Mouse (Mus musculus) kidney, adult 2 months (tissue): ENCODE data around the gene Zfp148. TPM values are rescaled to one million over a fixed set of nuclear protein-coding genes. Genes with fewer than 3 reads are reported as not detected.
A peak's percentile ranks its signal among the peaks of the same experiment; 100 is the strongest.
"Not testable (repeated sequence)": the region's sequence is repeated elsewhere in the genome, so short reads cannot be mapped to it uniquely, and the experiment has no call there.

Experiments
- DNase-seq: peaks from one replicate; pipeline ENCODE4 v3.0.0; 2021
- H3K27ac ChIP-seq: fragments of 200-500 bp; 2 replicates; pipeline ENCODE4 v1.5.1; 2012; ENCODE audit warnings: low read depth, low read length, control low read depth, inconsistent platforms; ENCODE audit not compliant: insufficient read depth
- H3K27me3 ChIP-seq: fragments of 200-500 bp; replicated peaks from 2 replicates; pipeline ENCODE4 v1.6.1; 2012; ENCODE audit warnings: mild to moderate bottlenecking, moderate library complexity, low read length, inconsistent platforms; ENCODE audit not compliant: control insufficient read depth, insufficient read depth
- H3K36me3 ChIP-seq: fragments of 200-500 bp; 2 replicates; pipeline ENCODE4 v1.6.1; 2012; ENCODE audit warnings: mild to moderate bottlenecking, moderate library complexity, low read length, inconsistent platforms; ENCODE audit not compliant: control insufficient read depth, insufficient read depth
- H3K4me1 ChIP-seq: fragments of 200-500 bp; 2 replicates; pipeline ENCODE4 v1.6.1; 2011; ENCODE audit warnings: low read length; ENCODE audit not compliant: control insufficient read depth, insufficient read depth
- H3K4me3 ChIP-seq: fragments of 200-500 bp; 2 replicates; pipeline ENCODE4 v1.5.1; 2011; ENCODE audit warnings: mild to moderate bottlenecking, low read depth, low read length, control low read depth; ENCODE audit not compliant: insufficient read depth
- CTCF ChIP-seq: fragments of 200-500 bp; conservative IDR thresholded peaks from 2 replicates; pipeline ENCODE4 v1.5.1; 2011; ENCODE audit warnings: low read depth, mild to moderate bottlenecking, control low read depth, low read length, moderate library complexity, mixed read lengths; ENCODE audit not compliant: insufficient read depth, insufficient read length
- POLR2A ChIP-seq: fragments of 200-500 bp; IDR thresholded peaks from one replicate; pipeline ENCODE4 v1.6.1; 2011; ENCODE audit warnings: low read depth, low read length, control low read depth
- WGBS: fragments of 180-500 bp; shearing (Covaris S2); methylation state at CpG from one replicate; pipeline ENCODE4 v1.1.7; 2018; 5-methylcytosine and 5-hydroxymethylcytosine counted together
- polyA plus RNA-seq: library from polyadenylated mRNA; depleted of rRNA; stranded (reverse); fragments of >200 nt; gene quantifications from 2 replicates; pipeline ENCODE4 v1.2.3, GENCODE M21; 2012; rRNA removed

Zfp148 gene
- polyA plus RNA-seq = 8.7 and 9.8 TPM in 2 replicates

DNA sequence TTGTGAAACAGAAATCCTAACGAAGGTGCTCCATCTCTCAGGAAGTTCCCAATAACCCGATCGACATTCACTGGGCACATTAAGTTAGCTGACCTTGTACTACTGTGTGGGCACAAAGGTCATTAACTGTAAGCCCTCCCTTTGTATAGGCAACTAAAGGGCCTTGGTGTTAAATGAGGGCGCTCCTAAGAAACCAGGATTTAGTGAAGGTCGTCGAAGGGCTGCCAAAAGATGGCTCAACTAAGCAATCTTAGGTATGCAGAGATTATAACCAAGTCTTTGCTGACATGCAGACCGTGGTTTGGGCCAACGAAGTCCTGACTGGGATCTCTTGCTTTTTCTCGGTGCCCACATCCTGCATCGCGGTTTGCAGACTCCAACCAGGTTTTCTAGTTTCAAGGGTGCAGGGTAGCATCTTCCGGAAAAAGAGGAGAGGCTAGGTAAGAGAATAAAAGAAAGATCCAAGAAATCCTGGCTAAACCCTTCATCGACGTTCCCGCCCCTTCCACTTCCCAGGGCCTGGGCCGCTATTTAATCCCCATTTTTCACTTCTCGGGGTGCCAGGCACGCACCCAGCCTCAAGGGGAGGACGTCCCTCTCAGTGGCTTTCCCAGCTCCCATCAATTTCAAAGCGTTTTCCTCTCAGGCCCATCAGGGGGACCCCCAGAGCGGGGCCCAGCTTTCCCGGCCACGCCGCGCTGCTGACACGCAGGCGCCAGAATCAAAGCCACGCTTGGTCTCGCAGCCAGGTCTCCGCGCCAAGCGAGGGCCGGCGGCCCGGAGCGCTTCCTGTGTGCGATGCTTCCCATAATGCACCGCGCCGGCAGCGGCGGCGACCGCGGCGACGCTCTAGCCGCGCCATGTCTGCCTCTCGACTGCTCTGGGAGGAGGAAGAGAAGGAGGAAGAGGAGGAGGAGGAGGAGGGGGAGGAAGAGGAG lies at the start of gene Zfp148:
Gene Zfp148 (plus strand): TSS at position 893 of the 938 bp plus-strand sequence.
- Histone ChIP-seq H3K4me3 (peak within 1 kb of the TSS; percentile 96), H3K27ac (peak within 1 kb of the TSS; percentile 90)
- not testable (repeated sequence) for H3K4me1 ChIP-seq, H3K36me3 ChIP-seq, H3K27me3 ChIP-seq
- peak; percentile 94 for DNase-seq
- peak; percentile 34 for TF ChIP-seq POLR2A
- WGBS = 2% methylated on average over 50 of the region's 50 CpGs

DNA sequence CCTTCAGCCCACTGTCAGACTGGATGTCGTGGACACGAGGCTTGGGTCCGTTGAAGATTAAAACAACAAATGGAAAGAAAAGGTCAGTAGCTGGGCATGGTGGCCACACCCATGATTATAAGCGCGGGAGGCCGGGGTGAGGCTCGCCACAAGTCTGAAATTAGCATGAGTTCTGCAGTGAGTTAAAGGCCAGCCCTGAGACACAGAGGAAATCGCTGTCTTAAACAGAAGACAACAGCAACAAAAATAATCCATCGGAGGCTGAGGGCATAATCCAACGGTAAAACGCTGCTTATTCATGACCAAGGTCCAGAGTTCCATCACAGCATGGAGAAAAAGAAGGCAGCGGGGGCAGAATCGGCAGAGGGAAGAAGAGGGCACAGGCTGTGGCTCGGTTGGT lies 47.6 kb upstream of the Zfp148 start:
- TF ChIP-seq POLR2A (no peak), CTCF (no peak)
- Histone ChIP-seq H3K36me3 (no peaks in the 10 kb centered on the region), H3K27me3 (no peaks in the 10 kb centered on the region), H3K27ac (no peak overlapping the region), H3K4me3 (no peak overlapping the region), H3K4me1 (no peaks in the 10 kb centered on the region; the same call in 1 of the 2 replicates)
- 59% methylated on average over 14 of the region's 14 CpGs for WGBS
- DNase-seq = peak; percentile 75

DNA sequence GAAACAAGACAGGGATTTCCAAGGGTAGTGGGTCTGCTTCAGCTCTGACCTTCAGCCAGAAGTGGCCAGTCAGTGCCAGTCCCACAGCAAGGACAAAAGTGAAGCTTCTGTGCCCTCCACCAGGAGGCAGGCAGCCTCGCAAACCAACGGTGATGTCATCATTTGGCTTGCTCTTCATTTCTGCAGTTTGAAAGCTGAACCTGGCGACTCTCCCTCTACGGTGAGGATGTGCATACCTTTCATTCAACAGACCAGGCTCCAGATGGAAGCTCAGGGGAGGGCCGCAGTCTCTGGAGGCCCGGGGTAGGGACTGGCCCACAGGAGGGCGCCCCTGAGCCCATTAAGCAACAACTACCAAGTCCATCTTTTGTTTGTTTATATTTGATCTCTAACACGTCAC lies 43.5 kb upstream of the Zfp148 start:
- no peak overlapping the region for H3K4me3 ChIP-seq
- H3K4me1 ChIP-seq = no peaks in the 10 kb centered on the region; the same call in 1 of the 2 replicates
- H3K27ac ChIP-seq = no peak overlapping the region; the same call in 1 of the 2 replicates
- WGBS = 3% methylated on average over 8 of the region's 8 CpGs
- no peaks in the 10 kb centered on the region for H3K36me3 ChIP-seq
- no peaks in the 10 kb centered on the region for H3K27me3 ChIP-seq
- peak; percentile 80 for TF ChIP-seq CTCF
- no peak for TF ChIP-seq POLR2A
- DNase-seq = peak; percentile 88

GRCm38 (mm10) chr16:33337681-33338080 lies 43.0 kb upstream of the Zfp148 start:
- TF ChIP-seq POLR2A (no peak), CTCF (no peak)
- no peaks in the 10 kb centered on the region for H3K36me3 ChIP-seq
- no peak for DNase-seq
- no peak overlapping the region for H3K27ac ChIP-seq
- WGBS = 62% methylated on average over 10 of the region's 10 CpGs
- H3K4me1 ChIP-seq = no peaks in the 10 kb centered on the region; the same call in 1 of the 2 replicates
- no peak overlapping the region for H3K4me3 ChIP-seq
- no peaks in the 10 kb centered on the region for H3K27me3 ChIP-seq

- Histone ChIP-seq H3K4me1 (no peaks in the 10 kb centered on the region; the same call in 1 of the 2 replicates), H3K27me3 (no peaks in the 10 kb centered on the region), H3K27ac (no peak overlapping the region), H3K4me3 (no peak overlapping the region), H3K36me3 (no peaks in the 10 kb centered on the region)
- no peak for DNase-seq
- TF ChIP-seq POLR2A (no peak), CTCF (no peak)
- 73% methylated on average over 4 of the region's 4 CpGs for WGBS
These were observed 42.1 kb upstream of the Zfp148 start for GRCm38 (mm10) chr16:33338492-33338891.

DNA sequence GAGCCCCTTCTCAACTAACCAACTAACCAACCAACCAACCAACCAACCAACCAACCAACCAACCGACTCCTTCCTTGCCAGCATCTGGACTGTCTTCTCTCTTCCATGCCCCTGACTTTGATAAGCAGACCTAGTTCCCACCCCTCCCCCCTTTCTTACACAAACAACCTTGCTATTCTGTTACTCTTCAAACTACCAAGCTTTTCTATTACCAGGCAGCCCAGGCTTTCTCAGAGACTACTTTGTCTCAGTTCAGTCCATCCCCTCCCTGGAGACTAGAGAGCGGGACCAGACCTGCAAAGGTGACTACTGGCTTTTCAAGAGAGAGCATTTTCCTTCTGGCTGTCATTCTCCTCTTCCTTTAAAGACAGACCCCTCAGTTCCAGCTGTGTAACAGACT lies 41.2 kb upstream of the Zfp148 start:
- H3K4me1 ChIP-seq = no peaks in the 10 kb centered on the region; the same call in 1 of the 2 replicates
- no peaks in the 10 kb centered on the region for H3K36me3 ChIP-seq
- H3K27me3 ChIP-seq = no peaks in the 10 kb centered on the region
- WGBS = 62% methylated on average over 2 of the region's 2 CpGs
- H3K4me3 ChIP-seq = no peak overlapping the region
- H3K27ac ChIP-seq = no peak overlapping the region
- DNase-seq = peak; percentile 26
- TF ChIP-seq CTCF (no peak), POLR2A (no peak)

GRCm38 (mm10) chr16:33342356-33342755 lies 38.3 kb upstream of the Zfp148 start:
- no peak for DNase-seq
- no peak overlapping the region for H3K27ac ChIP-seq
- no peak overlapping the region for H3K4me3 ChIP-seq
- TF ChIP-seq CTCF (no peak), POLR2A (no peak)
- no peaks in the 10 kb centered on the region for H3K4me1 ChIP-seq
- H3K27me3 ChIP-seq = no peaks in the 10 kb centered on the region
- WGBS = 89% methylated on average over 1 of the region's 1 CpGs
- H3K36me3 ChIP-seq = no peaks in the 10 kb centered on the region
